Mouse (Mus musculus) MEL (cell line): ENCODE data around the gene Cib4.

Experiments
- BHLHE40 ChIP-seq: IDR thresholded peaks from 2 replicates; pipeline ENCODE4 v1.6.1; 2012; ENCODE audit warnings: low read depth, mild to moderate bottlenecking, inconsistent platforms, low read length, improper control_type of control experiment, borderline replicate concordance
- CTCF ChIP-seq, 3 experiments: IDR thresholded peaks in 2 of 3; conservative IDR thresholded peaks in 1 of 3; 2 replicates each; pipeline ENCODE4 v1.5.1; 2011 to 2012; ENCODE audit warnings: low read length in 3 of 3, low read depth in 2 of 3, mild to moderate bottlenecking in 2 of 3, improper control_type of control experiment in 1 of 3, inconsistent platforms in 1 of 3, mixed read lengths in 1 of 3, moderate library complexity in 1 of 3; ENCODE audit not compliant: control insufficient read depth in 1 of 3, insufficient read depth in 1 of 3, poor library complexity in 1 of 3, severe bottlenecking in 1 of 3
- MXI1 ChIP-seq: IDR thresholded peaks from 2 replicates; pipeline ENCODE4 v1.6.1; 2011; ENCODE audit warnings: mild to moderate bottlenecking, low read depth, low read length, improper control_type of control experiment
- POLR2A ChIP-seq, 2 experiments: IDR thresholded peaks; 2 replicates each; pipeline ENCODE4 v1.6.1; 2011 to 2012; ENCODE audit warnings: low read length in 2 of 2, mild to moderate bottlenecking in 2 of 2, control low read depth in 1 of 2, improper control_type of control experiment in 1 of 2, low read depth in 1 of 2, moderate library complexity in 1 of 2; ENCODE audit not compliant: control insufficient read depth in 1 of 2, insufficient read depth in 1 of 2, poor library complexity in 1 of 2
- POLR2AphosphoS5 ChIP-seq: IDR thresholded peaks from 2 replicates; pipeline ENCODE4 v1.6.1; 2012; ENCODE audit warnings: low read depth, borderline replicate concordance, mild to moderate bottlenecking, inconsistent platforms, low read length, moderate library complexity, mixed read lengths
- TCF12 ChIP-seq: IDR thresholded peaks from 2 replicates; pipeline ENCODE4 v1.6.1; 2014; ENCODE audit warnings: low read depth, mild to moderate bottlenecking, inconsistent platforms, low read length, improper control_type of control experiment, moderate library complexity

- TF ChIP-seq MXI1 (no peak), POLR2A (IDR thresholded peaks at IDR 0.05; ENCODE audit: control insufficient read depth in 1 of 2, insufficient read depth in 1 of 2, low read depth in 1 of 2, low read length in 2 of 2, poor library complexity in 1 of 2) (no peak), TCF12 (no peak), BHLHE40 (no peak), CTCF (IDR thresholded peaks at IDR 0.05 in 2 of 3, conservative IDR thresholded peaks at IDR 0.05 in 1 of 3; ENCODE audit: control insufficient read depth in 1 of 3, insufficient read depth in 1 of 3, low read depth in 2 of 3, low read length in 3 of 3, poor library complexity in 1 of 3, severe bottlenecking in 1 of 3) (peak; percentile 79 to 94 (median 85)), POLR2AphosphoS5 (no peak)
Measured at GRCm38 (mm10) chr5:30482319-30482718, 63.3 kb downstream of the Cib4 start.
